Mouse (Mus musculus) C2C12 (cell line): ENCODE data around the gene Hmgcs1.

Source experiments
- CEBPB ChIP-seq: IDR thresholded peaks from one replicate; pipeline ENCODE4 v1.6.1; 2011; ENCODE audit warnings: low read depth, mild to moderate bottlenecking, control low read depth, moderate library complexity
- CTCF ChIP-seq: IDR thresholded peaks from one replicate; pipeline ENCODE4 v1.5.1; 2011; ENCODE audit not compliant: control insufficient read depth, insufficient read depth, insufficient read length
- FOSL1 ChIP-seq: IDR thresholded peaks from one replicate; pipeline ENCODE4 v1.8.0; 2011; ENCODE audit warnings: mild to moderate bottlenecking, low read length; ENCODE audit not compliant: poor library complexity, insufficient read depth, severe bottlenecking
- MAX ChIP-seq: IDR thresholded peaks from one replicate; pipeline ENCODE4 v1.6.1; 2011; ENCODE audit warnings: mild to moderate bottlenecking, control low read depth
- MYOD1 ChIP-seq: IDR thresholded peaks from one replicate; pipeline ENCODE4 v1.6.1; 2011; ENCODE audit warnings: low read depth; ENCODE audit not compliant: control insufficient read depth, insufficient read length
- MYOG ChIP-seq: IDR thresholded peaks from one replicate; pipeline ENCODE4 v1.6.1; 2011; ENCODE audit not compliant: control insufficient read depth, insufficient read length; ENCODE audit errors: extremely low read depth
- USF1 ChIP-seq: IDR thresholded peaks from one replicate; pipeline ENCODE4 v1.6.1; 2011; ENCODE audit warnings: low read depth, mild to moderate bottlenecking, control low read depth, moderate library complexity

DNA sequence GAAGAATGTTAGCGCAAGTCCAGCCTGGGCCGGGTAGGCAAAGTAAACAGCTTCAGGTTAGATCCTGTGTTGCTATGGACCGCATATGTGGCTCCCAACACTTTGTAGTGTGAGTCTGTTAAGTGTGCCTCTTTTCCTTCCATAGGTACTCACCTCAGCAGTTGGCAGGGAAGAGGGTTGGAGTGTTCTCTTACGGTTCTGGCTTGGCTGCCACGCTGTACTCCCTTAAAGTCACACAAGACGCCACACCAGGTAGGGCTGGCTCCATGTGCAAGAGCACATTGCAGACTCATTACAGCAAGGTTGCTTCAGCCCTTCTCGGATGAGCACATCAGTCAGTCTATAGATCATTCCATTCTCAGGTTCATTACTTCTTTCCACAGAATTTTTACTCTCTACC lies 14.1 kb downstream of the Hmgcs1 start:
- no peak for TF ChIP-seq CTCF
- no peak for TF ChIP-seq MYOG
- TF ChIP-seq USF1: no peak
- TF ChIP-seq CEBPB: no peak
- no peak for TF ChIP-seq MAX
- TF ChIP-seq MYOD1: no peak
- TF ChIP-seq FOSL1: no peak
